Mouse (Mus musculus): ENCODE measurements at regions not wholly inside any gene's neighbourhood (a gene's known extent, or its start where the extent isn't known, plus 50 kb on each side); places are given as distances from the start of the nearest gene placed in this dataset.

DNA sequence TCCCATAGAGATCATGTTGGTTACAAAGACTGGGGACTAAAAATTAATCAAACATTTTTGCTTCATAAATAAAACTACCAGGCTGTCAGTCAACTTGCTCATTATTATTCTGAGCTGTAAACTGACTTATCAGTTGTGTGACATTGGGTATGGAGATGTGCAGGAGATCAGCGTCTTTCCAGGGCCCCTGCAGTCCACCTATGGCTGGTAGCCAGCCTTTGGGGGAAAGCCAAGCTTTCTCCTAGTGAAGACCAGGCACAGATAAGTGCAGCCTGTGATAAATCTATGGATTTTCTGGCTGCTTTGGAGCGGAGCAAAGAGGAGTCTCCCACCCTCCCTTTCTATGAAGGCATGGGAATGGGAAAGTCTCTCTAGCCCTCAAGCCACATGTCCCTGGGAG lies 172.0 kb upstream of the Glra1 start:
- no peak for DNase-seq (ENCODE audit: low spot score)

GRCm38 (mm10) chr11:55773283-55773682 lies 165.3 kb upstream of the Glra1 start:
- DNase-seq (ENCODE audit: low spot score): no peak

DNA sequence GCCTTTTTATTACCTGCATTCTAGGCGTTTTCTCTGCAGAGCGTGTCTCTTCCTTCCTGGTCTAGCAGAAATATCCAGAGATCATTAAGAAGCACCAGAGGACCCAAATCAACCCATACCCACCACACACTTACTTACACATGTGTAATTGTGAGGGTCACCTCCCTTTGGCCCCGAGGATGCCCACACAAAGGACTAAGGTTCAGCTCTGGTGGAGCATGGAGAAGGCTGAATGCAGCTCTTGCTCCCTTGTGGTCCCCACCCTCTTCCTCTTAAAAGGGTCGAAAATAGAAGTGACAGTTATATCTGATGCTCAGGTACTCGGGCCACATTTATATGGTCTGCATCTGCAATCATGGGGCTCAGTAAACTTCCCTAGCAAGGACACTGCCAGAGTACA lies 164.5 kb upstream of the Glra1 start:
- DNase-seq (ENCODE audit: low spot score): no peak

DNA sequence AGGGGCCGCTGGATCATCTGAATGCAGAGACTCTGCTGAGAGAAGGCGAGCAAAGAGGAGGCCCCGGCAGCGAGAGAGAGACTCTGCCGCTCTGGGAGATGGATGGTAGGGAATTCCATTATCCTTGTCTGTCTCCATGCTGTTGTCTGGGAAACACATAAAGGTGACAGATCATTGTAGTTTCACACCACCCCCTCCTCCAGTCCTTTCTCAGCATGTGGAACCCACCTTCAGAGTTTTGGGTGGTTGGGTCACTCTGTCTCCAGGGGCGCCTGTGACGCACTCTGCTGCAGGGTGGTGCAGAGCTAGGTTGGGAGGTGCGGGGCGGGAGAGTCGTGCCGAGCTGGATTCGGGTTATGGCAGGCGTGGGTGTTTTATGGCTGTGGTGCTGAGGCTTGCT lies 164.1 kb upstream of the Glra1 start:
- DNase-seq (ENCODE audit: low spot score): no peak

GRCm38 (mm10) chr11:55764846-55765245 lies 156.8 kb upstream of the Glra1 start:
- no peak for DNase-seq (ENCODE audit: low spot score)

All from thymus, postnatal 0 days (tissue).